Comparison of ENCODE assay signal across 17 mouse cellular contexts in genomic region chr8:117167243-117167883, GRCm38 (mm10). TPM values are rescaled to one million over a fixed set of nuclear protein-coding genes. Genes with fewer than 3 reads are reported as not detected.
A peak's percentile ranks its signal among the peaks of the same experiment; 100 is the strongest.
DNase-seq lines count a peak whose midpoint lies in the region; ATAC-seq and TF ChIP-seq lines count a peak whose summit lies in the region.
"Had no signal": no experiment of that assay in that cellular context is flagged by ENCODE, and none has a peak within 500 bp of the region (broad histone marks: within the 10 kb centered on the region; RNA-seq: fewer than 3 reads in every experiment).

No protein-coding gene starts in this region.

- no peak for ATAC-seq in liver, embryonic 11.5 days (replicated peaks; ENCODE audit: low FRiP score)
- no peak for ATAC-seq in liver, postnatal 0 days
- peak; percentile 84 for ATAC-seq in lung, embryonic 14.5 days (ENCODE audit: insufficient read depth)
- peak; percentile 74 for ATAC-seq in stomach, postnatal 0 days (ENCODE audit: low FRiP score, low TSS enrichment)
- no peak for ATAC-seq in hindbrain, embryonic 11.5 days (ENCODE audit: low FRiP score)
- ATAC-seq: forebrain, embryonic 14.5 days; inflammation-experienced regulatory T-cells, adult 6 months had no signal

- no peaks in the 10 kb centered on the region for H3K9me3 ChIP-seq in liver, embryonic 11.5 days (ENCODE audit: control insufficient read depth, low read length)
- H3K9me3 ChIP-seq in liver, postnatal 0 days (ENCODE audit: low read length): no peaks in the 10 kb centered on the region
- no peaks in the 10 kb centered on the region for H3K9me3 ChIP-seq in lung, embryonic 14.5 days (ENCODE audit: low read depth, low read length)
- H3K9me3 ChIP-seq in stomach, postnatal 0 days (ENCODE audit: control insufficient read depth, low read length): no peaks in the 10 kb centered on the region
- no peaks in the 10 kb centered on the region for H3K9me3 ChIP-seq in hindbrain, embryonic 11.5 days (ENCODE audit: control insufficient read depth, low read length)
- H3K9me3 ChIP-seq: embryonic facial prominence, embryonic 12.5 days; hindbrain, embryonic 13.5 days; midbrain, embryonic 10.5 days had no signal

- H3K4me3 ChIP-seq in liver, embryonic 11.5 days (ENCODE audit: low read depth, low read length): no peak overlapping the region
- H3K4me3 ChIP-seq in liver, postnatal 0 days (ENCODE audit: low read depth, low read length): no peak overlapping the region
- H3K4me3 ChIP-seq in lung, embryonic 14.5 days (ENCODE audit: low read depth, low read length): no peak overlapping the region
- H3K4me3 ChIP-seq in stomach, postnatal 0 days (ENCODE audit: low read depth, low read length): no peak overlapping the region
- H3K4me3 ChIP-seq in hindbrain, embryonic 11.5 days (ENCODE audit: low read depth, low read length): no peak overlapping the region
- H3K4me3 ChIP-seq: embryonic facial prominence, embryonic 12.5 days; hindbrain, embryonic 13.5 days; midbrain, embryonic 10.5 days had no signal

- no peak for DNase-seq in liver, embryonic 11.5 days (ENCODE audit: low spot score)
- no peak for DNase-seq in liver, postnatal 0 days
- DNase-seq in lung, embryonic 14.5 days: peak; percentile 43
- DNase-seq in lung, postnatal 14 days: peak; percentile 46
- peak; percentile 48 for DNase-seq in stomach, postnatal 0 days (ENCODE audit: low spot score)
- DNase-seq in embryo, embryonic 10.5 days (ENCODE audit: low spot score): no peak
- no peak for DNase-seq in hindbrain, embryonic 11.5 days (ENCODE audit: low spot score)
- DNase-seq: cerebellum, adult 8-10 months; gastrocnemius, postnatal 36 days; heart, postnatal 14 days; kidney, postnatal 4 days; retina, postnatal 1 day had no signal

- peaks cover 27% of the 10 kb centered on the region for H3K4me1 ChIP-seq in liver, embryonic 11.5 days (replicated peaks; ENCODE audit: control insufficient read depth, insufficient read depth, low read length)
- H3K4me1 ChIP-seq in liver, postnatal 0 days (ENCODE audit: insufficient read depth): peaks cover 15% of the 10 kb centered on the region
- H3K4me1 ChIP-seq in lung, embryonic 14.5 days (ENCODE audit: insufficient read depth): no peaks in the 10 kb centered on the region
- 0 out of 2 replicates have a peak, but pooled peaks cover 4% of the 10 kb centered on the region for H3K4me1 ChIP-seq in stomach, postnatal 0 days (replicated peaks; ENCODE audit: control insufficient read depth, insufficient read depth)
- no peaks in the 10 kb centered on the region for H3K4me1 ChIP-seq in hindbrain, embryonic 11.5 days (replicated peaks; ENCODE audit: control insufficient read depth, insufficient read depth, low read length)
- H3K4me1 ChIP-seq: embryonic facial prominence, embryonic 12.5 days; hindbrain, embryonic 13.5 days; midbrain, embryonic 10.5 days had no signal

- no peaks in the 10 kb centered on the region for H3K36me3 ChIP-seq in liver, embryonic 11.5 days (ENCODE audit: control insufficient read depth, insufficient read depth, low read length)
- no peaks in the 10 kb centered on the region for H3K36me3 ChIP-seq in liver, postnatal 0 days (replicated peaks; ENCODE audit: insufficient read depth, low read length)
- 0 out of 2 replicates have a peak, but pooled peaks cover 4% of the 10 kb centered on the region for H3K36me3 ChIP-seq in lung, embryonic 14.5 days (ENCODE audit: insufficient read depth)
- H3K36me3 ChIP-seq in stomach, postnatal 0 days (ENCODE audit: control insufficient read depth, insufficient read depth, low read length): no peaks in the 10 kb centered on the region
- H3K36me3 ChIP-seq in hindbrain, embryonic 11.5 days (ENCODE audit: control insufficient read depth, insufficient read depth, low read length): no peaks in the 10 kb centered on the region
- H3K36me3 ChIP-seq: embryonic facial prominence, embryonic 12.5 days; hindbrain, embryonic 13.5 days had no signal

- no peak overlapping the region for H3K27ac ChIP-seq in liver, embryonic 11.5 days (ENCODE audit: low read depth, low read length)
- H3K27ac ChIP-seq in liver, postnatal 0 days (ENCODE audit: low read depth): no peak overlapping the region
- peak overlapping the region; percentile 16 for H3K27ac ChIP-seq in lung, embryonic 14.5 days (ENCODE audit: low read depth)
- peak overlapping the region; percentile 56 for H3K27ac ChIP-seq in stomach, postnatal 0 days (replicated peaks)
- H3K27ac ChIP-seq in hindbrain, embryonic 11.5 days (ENCODE audit: low read depth, low read length): no peak overlapping the region
- H3K27ac ChIP-seq: embryonic facial prominence, embryonic 12.5 days; hindbrain, embryonic 13.5 days; midbrain, embryonic 10.5 days had no signal

- H3K9ac ChIP-seq in liver, embryonic 11.5 days (ENCODE audit: low read depth, low read length): no peak overlapping the region
- no peak overlapping the region for H3K9ac ChIP-seq in liver, postnatal 0 days (replicated peaks)
- H3K9ac ChIP-seq in lung, embryonic 14.5 days: no peak overlapping the region
- no peak overlapping the region for H3K9ac ChIP-seq in stomach, postnatal 0 days (ENCODE audit: low read length)
- H3K9ac ChIP-seq in hindbrain, embryonic 11.5 days (ENCODE audit: low read depth, low read length): no peak overlapping the region
- H3K9ac ChIP-seq: embryonic facial prominence, embryonic 12.5 days; hindbrain, embryonic 13.5 days had no signal

- 74% methylated on average over 8 of the region's 8 CpGs for WGBS in liver, embryonic 11.5 days
- 65% methylated on average over 8 of the region's 8 CpGs for WGBS in liver, postnatal 0 days (ENCODE audit: insufficient replicate concordance)
- WGBS in lung, embryonic 14.5 days: 61% methylated on average over 8 of the region's 8 CpGs
- WGBS in stomach, postnatal 0 days: 54% methylated on average over 8 of the region's 8 CpGs
- 82% methylated on average over 8 of the region's 8 CpGs for WGBS in hindbrain, embryonic 11.5 days

- peak overlapping the region; percentile 46; the same call in 1 of the 2 replicates for H3K4me2 ChIP-seq in liver, embryonic 11.5 days
- no peak overlapping the region for H3K4me2 ChIP-seq in liver, postnatal 0 days (ENCODE audit: low read depth, low read length)
- peak overlapping the region; percentile 6; the same call in 1 of the 2 replicates for H3K4me2 ChIP-seq in lung, embryonic 14.5 days
- H3K4me2 ChIP-seq in stomach, postnatal 0 days (replicated peaks; ENCODE audit: low read depth): no peak overlapping the region
- no peak overlapping the region for H3K4me2 ChIP-seq in hindbrain, embryonic 11.5 days (replicated peaks; ENCODE audit: low read depth, low read length)
- H3K4me2 ChIP-seq: embryonic facial prominence, embryonic 12.5 days; hindbrain, embryonic 13.5 days had no signal

- TF ChIP-seq EP300 in liver, postnatal 0 days (IDR thresholded peaks at IDR 0.05; ENCODE audit: low read depth): no peak
- TF ChIP-seq EP300 in stomach, postnatal 0 days (optimal IDR thresholded peaks at IDR 0.05): no peak

- no peak for TF ChIP-seq CTCF in liver, postnatal 0 days (IDR thresholded peaks at IDR 0.05; ENCODE audit: low read depth)
- TF ChIP-seq CTCF in lung, embryonic 14.5 days (IDR thresholded peaks at IDR 0.05; ENCODE audit: low read depth): no peak
- TF ChIP-seq CTCF in stomach, postnatal 0 days (IDR thresholded peaks at IDR 0.05; ENCODE audit: low read depth): no peak

- no peaks in the 10 kb centered on the region for H3K27me3 ChIP-seq in liver, embryonic 11.5 days (replicated peaks; ENCODE audit: control insufficient read depth, insufficient read depth, low read length)
- H3K27me3 ChIP-seq in liver, postnatal 0 days (ENCODE audit: insufficient read depth, low read length): no peaks in the 10 kb centered on the region
- H3K27me3 ChIP-seq in lung, embryonic 14.5 days (ENCODE audit: insufficient read depth, low read length): no peaks in the 10 kb centered on the region
- no peaks in the 10 kb centered on the region for H3K27me3 ChIP-seq in stomach, postnatal 0 days (ENCODE audit: control insufficient read depth, insufficient read depth, low read length)
- H3K27me3 ChIP-seq in hindbrain, embryonic 11.5 days (ENCODE audit: control insufficient read depth, insufficient read depth, low read length): no peaks in the 10 kb centered on the region
- H3K27me3 ChIP-seq: embryonic facial prominence, embryonic 12.5 days; hindbrain, embryonic 13.5 days had no signal

RNA-seq across cellular contexts. Expression of gene Gan, which starts 9.4 kb away (rescaled TPM):
- polyA plus RNA-seq in liver, embryonic 11.5 days (2014; fragmentation: Nextera tagmentation; extraction: Ambion mirVana): 2.0 and 2.1 TPM in 2 replicates
- polyA plus RNA-seq in liver, postnatal 0 days (2015; fragmentation: Nextera tagmentation; extraction: Ambion mirVana): 0.60 and 0.62 TPM in 2 replicates
- 3.3 and 3.4 TPM in 2 replicates for polyA plus RNA-seq in lung, embryonic 14.5 days (2014; fragmentation: Nextera tagmentation; extraction: Ambion mirVana)
- 1.5 and 2.4 TPM in 2 replicates for polyA plus RNA-seq in stomach, postnatal 0 days (2015; fragmentation: Nextera tagmentation; extraction: Ambion mirVana)
- 2.9 and 3.2 TPM in 2 replicates for polyA plus RNA-seq in hindbrain, embryonic 11.5 days (2014; fragmentation: Nextera tagmentation; extraction: Ambion mirVana)

Comparison
In these comparisons a context has a peak if more than half of its experiments do, and no peak if none do; other contexts are left out.
1. H3K4me2 ChIP-seq: peak in liver, embryonic 11.5 days (single experiment) and lung, embryonic 14.5 days (single experiment); none in liver, postnatal 0 days (single experiment), stomach, postnatal 0 days (single experiment) and hindbrain, embryonic 11.5 days (single experiment).
2. ATAC-seq: peak in lung, embryonic 14.5 days (single experiment) and stomach, postnatal 0 days (single experiment); none in liver, embryonic 11.5 days (single experiment), liver, postnatal 0 days (single experiment) and hindbrain, embryonic 11.5 days (single experiment).
3. DNase-seq: peak in lung, embryonic 14.5 days (single experiment), lung, postnatal 14 days (single experiment) and stomach, postnatal 0 days (single experiment); none in liver, embryonic 11.5 days (single experiment), liver, postnatal 0 days (single experiment), embryo, embryonic 10.5 days (single experiment) and hindbrain, embryonic 11.5 days (single experiment).
4. H3K27ac ChIP-seq: peak in lung, embryonic 14.5 days (single experiment) and stomach, postnatal 0 days (single experiment); none in liver, embryonic 11.5 days (single experiment), liver, postnatal 0 days (single experiment) and hindbrain, embryonic 11.5 days (single experiment).